ENCODE assay signal across 9 mouse cellular contexts in the genomic region with DNA sequence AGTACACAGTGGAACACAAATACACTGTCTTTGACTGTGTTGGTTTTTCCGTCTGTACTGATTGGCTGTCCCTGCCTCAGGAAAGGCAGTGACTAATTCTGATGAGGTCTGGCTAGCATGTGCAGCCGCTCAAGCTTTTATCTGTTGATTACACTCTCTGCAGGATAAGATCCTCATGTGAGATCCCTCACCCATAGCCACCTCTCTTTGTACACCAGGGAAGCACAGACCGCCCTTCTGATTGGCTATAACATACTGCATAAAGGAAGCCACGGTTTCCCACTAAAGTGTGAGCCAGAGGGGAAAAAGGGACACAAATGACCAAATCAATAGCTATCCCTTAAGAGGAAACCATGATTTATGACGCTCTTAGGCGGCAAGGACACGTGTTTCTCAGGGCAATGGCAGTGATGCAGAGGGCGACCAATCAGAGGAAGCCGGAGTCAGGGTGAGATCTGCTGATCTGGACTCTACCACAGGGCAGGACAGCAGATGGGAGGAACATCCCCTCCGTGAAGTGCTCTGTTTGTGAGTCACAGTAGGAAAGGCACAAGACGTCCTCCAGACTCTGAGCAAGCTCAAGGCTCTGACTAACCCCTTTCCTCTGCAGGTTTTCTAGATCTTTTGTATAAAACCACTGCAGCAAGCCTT.
DNase-seq lines count a peak whose midpoint lies in the region; ATAC-seq and TF ChIP-seq lines count a peak whose summit lies in the region.
"Had no signal": no experiment of that assay in that cellular context is flagged by ENCODE, and none has a peak within 500 bp of the region (broad histone marks: within the 10 kb centered on the region; RNA-seq: fewer than 3 reads in every experiment).

No protein-coding gene starts in this region.

- H3K4me1 ChIP-seq in liver, postnatal 0 days (ENCODE audit: insufficient read depth), result no peaks in the 10 kb centered on the region
- no peaks in the 10 kb centered on the region for H3K4me1 ChIP-seq in liver, embryonic 12.5 days
- H3K4me1 ChIP-seq in hindbrain, embryonic 16.5 days (ENCODE audit: control insufficient read depth, insufficient read depth, low read depth, low read length), result peaks cover 7% of the 10 kb centered on the region
- H3K4me1 ChIP-seq in neural tube, embryonic 13.5 days (replicated peaks), result peaks cover 28% of the 10 kb centered on the region
- H3K4me1 ChIP-seq: liver, embryonic 15.5 days had no signal

- no peak overlapping the region for H3K9ac ChIP-seq in liver, postnatal 0 days (replicated peaks)
- H3K9ac ChIP-seq in liver, embryonic 12.5 days, result no peak overlapping the region
- H3K9ac ChIP-seq in hindbrain, embryonic 16.5 days (ENCODE audit: low read depth, low read length), result no peak overlapping the region
- H3K9ac ChIP-seq in neural tube, embryonic 13.5 days, result peak overlapping the region; percentile 17; the same call in 1 of the 2 replicates
- H3K9ac ChIP-seq: liver, embryonic 15.5 days had no signal

- H3K4me2 ChIP-seq in liver, postnatal 0 days (ENCODE audit: low read depth, low read length), result no peak overlapping the region
- no peak overlapping the region for H3K4me2 ChIP-seq in liver, embryonic 12.5 days
- peak overlapping the region; percentile 16; the same call in 1 of the 2 replicates for H3K4me2 ChIP-seq in hindbrain, embryonic 16.5 days (ENCODE audit: low read length)
- peak overlapping the region; percentile 39 for H3K4me2 ChIP-seq in neural tube, embryonic 13.5 days
- H3K4me2 ChIP-seq: liver, embryonic 15.5 days had no signal

- H3K27me3 ChIP-seq in liver, postnatal 0 days (ENCODE audit: insufficient read depth, low read length), result no peaks in the 10 kb centered on the region
- H3K27me3 ChIP-seq in liver, embryonic 12.5 days (replicated peaks), result no peaks in the 10 kb centered on the region
- H3K27me3 ChIP-seq in hindbrain, embryonic 16.5 days (replicated peaks; ENCODE audit: control insufficient read depth, insufficient read depth, low read length), result no peaks in the 10 kb centered on the region
- H3K27me3 ChIP-seq in neural tube, embryonic 13.5 days, result no peaks in the 10 kb centered on the region
- H3K27me3 ChIP-seq: liver, embryonic 15.5 days had no signal

- H3K4me3 ChIP-seq in liver, postnatal 0 days (ENCODE audit: low read depth, low read length), result no peak overlapping the region
- H3K4me3 ChIP-seq in liver, embryonic 12.5 days, result no peak overlapping the region
- no peak overlapping the region for H3K4me3 ChIP-seq in hindbrain, embryonic 16.5 days (ENCODE audit: low read length)
- H3K4me3 ChIP-seq in neural tube, embryonic 13.5 days, result no peak overlapping the region
- H3K4me3 ChIP-seq: liver, embryonic 15.5 days had no signal

- TF ChIP-seq CTCF in liver, postnatal 0 days (IDR thresholded peaks at IDR 0.05; ENCODE audit: low read depth), result no peak

- H3K36me3 ChIP-seq in liver, postnatal 0 days (replicated peaks; ENCODE audit: insufficient read depth, low read length), result no peaks in the 10 kb centered on the region
- H3K36me3 ChIP-seq in liver, embryonic 12.5 days, result no peaks in the 10 kb centered on the region
- H3K36me3 ChIP-seq in hindbrain, embryonic 16.5 days (ENCODE audit: control insufficient read depth, insufficient read depth, low read length), result no peaks in the 10 kb centered on the region
- no peaks in the 10 kb centered on the region for H3K36me3 ChIP-seq in neural tube, embryonic 13.5 days
- H3K36me3 ChIP-seq: liver, embryonic 15.5 days had no signal

- no peak overlapping the region for H3K27ac ChIP-seq in liver, postnatal 0 days (ENCODE audit: low read depth)
- H3K27ac ChIP-seq in liver, embryonic 12.5 days, result no peak overlapping the region
- H3K27ac ChIP-seq in hindbrain, embryonic 16.5 days (ENCODE audit: low read depth, low read length), result peak overlapping the region; percentile 53
- peak overlapping the region; percentile 76 for H3K27ac ChIP-seq in neural tube, embryonic 13.5 days (replicated peaks)
- H3K27ac ChIP-seq: liver, embryonic 15.5 days had no signal

- no peak for TF ChIP-seq EP300 in liver, postnatal 0 days (IDR thresholded peaks at IDR 0.05; ENCODE audit: low read depth)

- ATAC-seq in liver, postnatal 0 days, result peak; percentile 25; the same call in 1 of the 2 replicates
- no peak for ATAC-seq in liver, embryonic 12.5 days
- ATAC-seq in hindbrain, embryonic 16.5 days, result peak; percentile 76
- peak; percentile 85 for ATAC-seq in neural tube, embryonic 13.5 days (ENCODE audit: low read depth)

- no peaks in the 10 kb centered on the region for H3K9me3 ChIP-seq in liver, postnatal 0 days (ENCODE audit: low read length)
- H3K9me3 ChIP-seq in liver, embryonic 12.5 days (replicated peaks), result no peaks in the 10 kb centered on the region
- no peaks in the 10 kb centered on the region for H3K9me3 ChIP-seq in hindbrain, embryonic 16.5 days (ENCODE audit: control insufficient read depth, low read length)
- H3K9me3 ChIP-seq in neural tube, embryonic 13.5 days, result no peaks in the 10 kb centered on the region
- H3K9me3 ChIP-seq: liver, embryonic 15.5 days had no signal

- no peak for DNase-seq in liver, postnatal 0 days
- DNase-seq in adrenal gland, postnatal 36 days, result peak; percentile 68 to 76
- no peak for DNase-seq in cerebellum, adult 9-11 months
- no peak for DNase-seq in B cell, adult 2 months
- DNase-seq in adipocyte (ENCODE audit: low spot score), result no peak

- 14% methylated on average over 11 of the region's 11 CpGs for WGBS in liver, postnatal 0 days (ENCODE audit: insufficient replicate concordance)
- WGBS in liver, embryonic 12.5 days (ENCODE audit: insufficient replicate concordance), result 22% methylated on average over 11 of the region's 11 CpGs
- WGBS in hindbrain, embryonic 16.5 days, result 32% methylated on average over 11 of the region's 11 CpGs
- whole genome bisulfite sequencing in neural tube, embryonic 13.5 days, result 12% methylated on average over 11 of the region's 11 CpGs

Comparison
In these comparisons a context has a peak if more than half of its experiments do, and no peak if none do; other contexts are left out.
1. DNase-seq: peak in adrenal gland, postnatal 36 days (2 of 2); none in liver, postnatal 0 days (single experiment), cerebellum, adult 9-11 months (single experiment), B cell, adult 2 months (0 of 2) and adipocyte (single experiment).
2. H3K27ac ChIP-seq: peak in hindbrain, embryonic 16.5 days (single experiment) and neural tube, embryonic 13.5 days (single experiment); none in liver, postnatal 0 days (single experiment) and liver, embryonic 12.5 days (single experiment).
3. H3K4me2 ChIP-seq: peak in hindbrain, embryonic 16.5 days (single experiment) and neural tube, embryonic 13.5 days (single experiment); none in liver, postnatal 0 days (single experiment) and liver, embryonic 12.5 days (single experiment).